Mouse (Mus musculus): ENCODE data around the gene Zfp398. TPM values are rescaled to one million over a fixed set of nuclear protein-coding genes. Genes with fewer than 3 reads are reported as not detected.

Gene Zfp398
- total RNA-seq, 2 experiments from 2014 or later: 5.6 to 6.0 TPM

GRCm38 (mm10) chr6:47903587-47903986 lies 68.1 kb downstream of the Zfp398 start:
- DNase-seq: peak; percentile 32 to 36

- no peak for DNase-seq
Measured at GRCm38 (mm10) chr6:47904361-47904760, 68.9 kb downstream of the Zfp398 start.

DNA sequence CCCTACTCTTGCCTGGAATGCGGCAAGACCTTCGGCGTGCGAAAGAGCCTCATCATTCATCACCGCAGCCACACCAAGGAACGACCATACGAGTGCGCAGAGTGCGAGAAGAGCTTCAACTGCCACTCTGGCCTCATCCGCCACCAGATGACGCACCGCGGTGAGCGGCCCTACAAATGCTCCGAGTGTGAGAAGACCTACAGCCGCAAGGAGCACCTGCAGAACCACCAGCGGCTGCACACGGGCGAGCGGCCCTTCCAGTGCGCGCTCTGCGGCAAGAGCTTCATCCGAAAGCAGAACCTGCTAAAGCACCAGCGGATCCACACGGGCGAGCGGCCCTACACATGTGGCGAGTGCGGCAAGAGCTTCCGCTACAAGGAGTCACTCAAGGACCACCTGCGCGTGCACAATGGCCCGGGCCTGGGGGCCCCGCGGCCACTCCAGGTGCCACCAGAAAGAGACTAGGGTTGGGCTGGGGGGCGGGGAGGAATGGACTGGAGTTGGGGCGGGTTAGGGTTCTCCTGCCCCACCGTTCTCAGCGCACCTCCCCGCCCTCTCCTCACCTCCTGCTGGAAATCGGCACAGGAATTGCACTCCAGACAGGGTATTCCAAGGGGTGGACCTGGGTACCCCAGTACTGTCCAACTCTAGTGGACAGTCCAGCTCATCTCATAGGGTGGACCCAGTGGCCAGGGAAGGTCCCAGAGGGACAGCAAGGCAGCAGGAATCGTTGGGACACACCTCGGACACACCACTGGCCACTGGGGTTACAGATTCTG lies 69.6 kb downstream of the Zfp398 start:
- DNase-seq: no peak

DNA sequence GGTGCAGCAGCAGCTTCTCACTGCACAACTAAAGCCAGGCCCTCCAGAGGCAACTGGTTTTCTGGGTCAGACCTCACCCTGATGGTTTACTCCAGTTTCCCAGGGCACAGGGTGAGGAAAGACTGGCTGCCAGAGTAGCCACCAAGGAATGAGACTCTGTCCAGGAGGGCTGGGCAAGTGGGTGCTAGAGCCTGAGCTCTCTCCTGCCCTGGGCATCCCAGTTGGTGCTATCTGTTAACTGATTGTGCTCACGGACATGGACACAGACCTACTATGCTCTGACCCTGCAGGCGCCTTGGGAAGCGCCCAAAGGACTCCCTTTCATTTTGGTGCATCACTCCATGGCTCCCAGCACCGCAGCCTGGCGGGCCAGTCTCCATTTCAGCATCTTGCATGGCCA lies 70.9 kb downstream of the Zfp398 start:
- DNase-seq: no peak

DNA sequence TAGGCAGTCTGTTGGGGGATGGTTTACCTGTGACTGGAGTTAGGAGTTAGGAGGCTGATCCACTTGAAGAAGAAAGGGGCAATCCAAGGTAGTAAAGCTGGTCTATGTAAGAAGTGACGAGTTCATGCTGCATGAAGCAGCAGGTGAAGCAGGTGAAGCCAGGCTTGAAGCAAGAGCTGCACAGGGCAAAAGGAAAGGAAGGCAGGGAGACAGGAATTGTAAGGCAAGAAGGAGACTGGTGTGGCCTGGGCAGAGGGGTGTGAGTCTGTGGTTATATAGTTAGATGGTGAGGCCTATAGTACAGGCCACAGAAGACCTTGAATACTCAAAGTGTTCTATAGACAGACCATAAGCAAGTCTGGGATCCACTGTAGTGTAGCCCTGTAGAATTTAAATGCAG lies 73.5 kb downstream of the Zfp398 start:
- no peak for DNase-seq

GRCm38 (mm10) chr6:47911650-47912049 lies 76.2 kb downstream of the Zfp398 start:
- no peak for DNase-seq

DNA sequence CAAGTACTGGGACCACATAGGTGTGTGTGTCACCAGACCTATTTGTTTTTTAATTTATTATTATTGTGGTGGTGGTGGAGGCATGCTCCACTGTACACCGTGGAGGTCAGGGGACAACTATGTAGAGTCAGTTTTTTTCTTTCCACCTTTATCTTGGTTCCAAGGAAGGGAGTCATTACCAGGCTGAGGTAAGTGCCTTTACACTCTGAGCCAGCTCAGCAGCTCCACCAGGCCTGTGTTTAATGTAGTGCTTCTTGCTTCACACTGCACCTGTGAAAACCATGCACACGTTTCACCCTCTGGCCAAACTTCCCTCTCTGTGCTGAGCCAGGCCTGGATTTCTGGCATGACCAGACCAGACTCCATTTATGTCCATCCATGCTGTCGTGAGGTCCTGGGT lies 77.5 kb downstream of the Zfp398 start:
- DNase-seq: no peak

DNA sequence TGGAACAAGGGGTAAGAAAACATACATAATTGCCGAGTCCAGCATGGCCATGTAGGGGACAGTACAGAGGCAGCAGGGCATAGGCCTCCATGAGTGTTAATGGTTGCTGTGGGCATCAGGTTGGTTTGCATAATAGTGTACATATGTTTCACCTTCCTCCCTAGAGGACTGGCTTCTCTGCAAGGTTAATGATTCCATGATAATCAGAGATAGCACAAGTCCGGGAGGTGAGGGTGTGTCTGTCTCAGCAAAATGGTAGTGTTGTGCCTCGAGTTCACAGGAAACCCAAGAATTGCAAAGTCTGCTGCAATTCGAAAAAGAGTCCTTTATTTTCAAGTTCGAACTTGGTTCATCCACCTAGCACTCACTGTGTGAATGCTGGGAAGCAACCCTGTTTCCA lies 81.6 kb downstream of the Zfp398 start:
- no peak for DNase-seq

- no peak for DNase-seq
Measured at GRCm38 (mm10) chr6:47918768-47919274, 83.4 kb downstream of the Zfp398 start.

- no peak for DNase-seq
Measured at GRCm38 (mm10) chr6:47919646-47920446, 84.4 kb downstream of the Zfp398 start.

GRCm38 (mm10) chr6:47920447-47921340 lies 85.2 kb downstream of the Zfp398 start, which contains the start of gene Zfp212:
Gene Zfp212 (plus strand): TSS chr6:47920476.
- DNase-seq: peak; percentile 91 to 92

Small RNA genes lying within 50 kb of the gene (microRNA-seq; reads per million reads assigned to microRNA genes)
- gene Mir704: 0 to 0.27 reads per million in 2 experiments

Other genes with a start within 250 kb of the Zfp398 start
- 1 to 10 TPM; 8.7 to 9.5 TPM for gene Ezh2, start 240.3 kb upstream of the Zfp398 start, total RNA-seq (2021)
- 10 to 100 TPM; 38.4 to 45.9 TPM for gene Pdia4, start 22.2 kb upstream of the Zfp398 start, total RNA-seq (2021)
- under 1 TPM; 0.52 to 0.85 TPM for gene Zfp786, start 4.8 kb upstream of the Zfp398 start, total RNA-seq (2021)
- gene Zfp282, start 41.5 kb downstream of the Zfp398 start, total RNA-seq (2021): 1 to 10 TPM; 4.4 to 4.5 TPM
- gene Zfp212, start 84.8 kb downstream of the Zfp398 start, total RNA-seq (2021): 1 to 10 TPM; 7.4 to 8.8 TPM
- gene Zfp956, start 117.7 kb downstream of the Zfp398 start, total RNA-seq (2021): 1 to 10 TPM; 1.6 to 1.9 TPM
- gene Zfp777, start 213.2 kb downstream of the Zfp398 start, total RNA-seq (2021): 10 to 100 TPM; 12.7 to 13.9 TPM